Mouse (Mus musculus) liver, embryonic 16.5 days (tissue): ENCODE data around the gene Mrpl47. TPM values are rescaled to one million over a fixed set of nuclear protein-coding genes. Genes with fewer than 3 reads are reported as not detected.
A peak's percentile ranks its signal among the peaks of the same experiment; 100 is the strongest.
"Not testable (repeated sequence)": the region's sequence is repeated elsewhere in the genome, so short reads cannot be mapped to it uniquely, and the experiment has no call there.

Source experiments
- ATAC-seq: fragments of 200-750 bp; cut with Nextera tagmentation; 2 replicates; pipeline ENCODE4 v1.8.0; 2017; ENCODE audit warnings: low read depth, mild to moderate bottlenecking, moderate number of reproducible peaks, moderate library complexity
- H3K27ac ChIP-seq: fragments of 300-500 bp; sonication (generic); 2 replicates; pipeline ENCODE4 v1.5.1; 2014; ENCODE audit warnings: mild to moderate bottlenecking, low read length
- H3K27me3 ChIP-seq: fragments of 300-500 bp; sonication (generic); 2 replicates; pipeline ENCODE4 v1.6.1; 2014; ENCODE audit warnings: low read depth, low read length, mixed read lengths; ENCODE audit not compliant: control insufficient read depth, insufficient read depth
- H3K36me3 ChIP-seq: fragments of 300-500 bp; sonication (generic); 2 replicates; pipeline ENCODE4 v1.6.1; 2014; ENCODE audit warnings: mild to moderate bottlenecking; ENCODE audit not compliant: control insufficient read depth, insufficient read depth
- H3K4me1 ChIP-seq: fragments of 300-500 bp; sonication (generic); 2 replicates; pipeline ENCODE4 v1.6.1; 2014; ENCODE audit warnings: low read depth, low read length, mixed read lengths; ENCODE audit not compliant: control insufficient read depth
- H3K4me2 ChIP-seq: fragments of 300-500 bp; sonication (generic); 2 replicates; pipeline ENCODE4 v1.6.1; 2014; ENCODE audit warnings: low read depth, low read length, mixed read lengths
- H3K4me3 ChIP-seq: fragments of 300-500 bp; sonication (generic); 2 replicates; pipeline ENCODE4 v1.5.1; 2014; ENCODE audit warnings: low read depth, mild to moderate bottlenecking, low read length
- H3K9ac ChIP-seq: fragments of 300-500 bp; sonication (generic); 2 replicates; pipeline ENCODE4 v1.6.1; 2014; ENCODE audit warnings: low read depth, low read length
- H3K9me3 ChIP-seq: fragments of 300-500 bp; sonication (generic); replicated peaks from 2 replicates; pipeline ENCODE4 v1.6.1; 2016; ENCODE audit warnings: low read length; ENCODE audit not compliant: control insufficient read depth
- WGBS: fragments of 180-500 bp; shearing (Covaris S2); extraction: QIAGEN DNeasy Blood & Tissue Kit; methylation state at CpG from one replicate; pipeline ENCODE4 v1.1.7; 2014; ENCODE audit not compliant: insufficient replicate concordance; 5-methylcytosine and 5-hydroxymethylcytosine counted together
- polyA plus RNA-seq: library from polyadenylated mRNA; unstranded; fragments of >200 nt; fragmentation: Nextera tagmentation; extraction: Ambion mirVana; gene quantifications from 2 replicates; pipeline ENCODE4 v1.2.1, GENCODE M21; 2015

The Mrpl47 gene
- 12.7 and 13.6 TPM in 2 replicates for polyA plus RNA-seq

DNA sequence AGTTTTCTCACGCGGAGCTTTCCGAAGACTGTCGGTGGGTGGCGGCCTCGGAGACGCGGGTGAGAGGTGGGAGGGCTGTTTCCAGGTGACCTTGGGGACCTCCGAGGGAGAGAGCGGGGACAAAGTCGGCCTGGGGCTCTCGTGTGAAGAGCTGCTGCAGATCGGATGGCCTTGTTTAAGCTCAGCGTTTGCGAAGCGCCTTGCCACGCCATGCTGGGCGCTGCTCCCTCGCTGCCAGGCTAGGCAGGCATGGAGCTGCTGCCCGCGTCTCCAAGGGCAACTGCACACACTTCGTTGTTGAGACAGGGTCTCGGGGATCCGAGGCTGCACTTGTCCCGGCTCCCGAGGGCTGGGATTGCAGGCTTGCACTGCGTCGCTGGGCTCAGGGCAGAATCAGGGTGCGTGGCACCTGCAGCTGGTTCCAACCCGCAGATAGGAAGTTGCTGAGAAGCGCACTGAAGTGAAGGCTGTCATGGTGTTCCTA, at the start of gene Mrpl47:
TSS of gene Mrpl47 (minus strand) at position 434 of the 484 bp plus-strand sequence.
- H3K4me1 ChIP-seq = peaks cover 18% of the 10 kb centered on the region
- no peaks in the 10 kb centered on the region for H3K9me3 ChIP-seq
- ATAC-seq = peak; percentile 4
- peaks cover 7% of the 10 kb centered on the region for H3K36me3 ChIP-seq
- peak within 1 kb of the TSS; percentile 72 for H3K27ac ChIP-seq
- no peaks in the 10 kb centered on the region for H3K27me3 ChIP-seq
- H3K4me2 ChIP-seq = peak within 1 kb of the TSS; percentile 90
- WGBS = under 1% methylated on average over 31 of the region's 31 CpGs
- H3K9ac ChIP-seq = peak within 1 kb of the TSS; percentile 81
- peak within 1 kb of the TSS; percentile 91 for H3K4me3 ChIP-seq

DNA sequence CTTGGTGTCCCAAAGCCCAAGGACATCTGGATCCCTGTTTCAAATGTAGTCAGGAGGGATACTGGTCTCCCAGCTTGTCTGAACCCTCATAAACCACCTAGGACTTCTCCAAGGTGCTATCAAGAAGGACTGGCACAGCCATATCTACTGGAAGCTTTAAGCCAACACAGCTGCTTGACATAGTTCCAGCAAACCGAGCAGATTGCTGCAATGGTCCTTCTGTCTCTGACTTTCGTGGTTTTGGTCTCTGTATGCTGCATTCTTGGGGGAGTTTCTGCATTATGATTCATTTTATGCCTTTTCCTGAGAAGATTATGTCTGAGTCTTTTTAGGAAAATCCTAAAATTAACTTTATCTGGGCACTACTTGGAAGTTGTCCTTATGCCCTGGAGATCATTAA, 33.4 kb upstream of the Mrpl47 start:
- no peak overlapping the region for H3K4me3 ChIP-seq
- ATAC-seq = no peak
- H3K27me3 ChIP-seq = no peaks in the 10 kb centered on the region
- no peak overlapping the region for H3K4me2 ChIP-seq
- H3K27ac ChIP-seq = no peak overlapping the region
- H3K36me3 ChIP-seq = no peaks in the 10 kb centered on the region
- WGBS = 38% methylated on average over 2 of the region's 2 CpGs
- H3K9ac ChIP-seq = no peak overlapping the region
- no peaks in the 10 kb centered on the region for H3K9me3 ChIP-seq
- no peaks in the 10 kb centered on the region for H3K4me1 ChIP-seq

GRCm38 (mm10) chr3:32763902-32764301, 26.5 kb upstream of the Mrpl47 start:
- ATAC-seq = no peak
- Histone ChIP-seq H3K9me3 (no peaks in the 10 kb centered on the region), H3K36me3 (no peaks in the 10 kb centered on the region), H3K9ac (no peak overlapping the region), H3K27ac (no peak overlapping the region), H3K4me3 (no peak overlapping the region), H3K4me2 (no peak overlapping the region), H3K27me3 (no peaks in the 10 kb centered on the region), H3K4me1 (no peaks in the 10 kb centered on the region)
- 36% methylated on average over 7 of the region's 7 CpGs for WGBS

DNA sequence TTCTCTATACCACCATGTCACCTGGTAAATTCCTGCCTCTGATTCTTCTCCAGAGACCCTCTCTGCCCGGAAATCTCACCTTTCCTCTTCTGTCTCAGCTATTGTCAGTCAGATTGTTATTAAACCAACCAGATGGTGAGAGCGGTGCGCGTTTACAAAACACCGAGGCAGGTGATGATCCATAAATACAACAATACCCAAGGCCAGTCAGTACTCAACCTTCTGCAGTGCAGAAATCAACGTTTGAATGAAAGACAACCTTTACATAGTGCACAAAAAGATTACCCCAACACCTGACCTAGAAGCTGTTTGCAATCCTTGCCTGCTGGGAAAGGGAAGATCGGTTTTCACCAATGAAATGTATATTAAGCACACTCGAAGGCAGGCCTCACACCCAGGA, 25.6 kb upstream of the Mrpl47 start:
- ATAC-seq = no peak
- H3K4me3 ChIP-seq = no peak overlapping the region
- WGBS = 54% methylated on average over 8 of the region's 8 CpGs
- H3K4me1 ChIP-seq = no peaks in the 10 kb centered on the region
- no peaks in the 10 kb centered on the region for H3K27me3 ChIP-seq
- no peak overlapping the region for H3K9ac ChIP-seq
- no peak overlapping the region for H3K4me2 ChIP-seq
- H3K36me3 ChIP-seq = no peaks in the 10 kb centered on the region
- H3K27ac ChIP-seq = no peak overlapping the region
- H3K9me3 ChIP-seq = no peaks in the 10 kb centered on the region

- Histone ChIP-seq H3K27ac (no peak overlapping the region), H3K9me3 (no peaks in the 10 kb centered on the region), H3K36me3 (no peaks in the 10 kb centered on the region), H3K4me1 (no peaks in the 10 kb centered on the region), H3K4me2 (no peak overlapping the region), H3K9ac (no peak overlapping the region), H3K4me3 (no peak overlapping the region), H3K27me3 (no peaks in the 10 kb centered on the region)
- WGBS = 56% methylated on average over 5 of the region's 5 CpGs
- no peak for ATAC-seq
These were observed 21.8 kb upstream of the Mrpl47 start for GRCm38 (mm10) chr3:32759212-32759611.

- Histone ChIP-seq H3K4me3 (no peak overlapping the region), H3K36me3 (peaks cover 10% of the 10 kb centered on the region), H3K9ac (no peak overlapping the region), H3K27ac (no peak overlapping the region), H3K27me3 (no peaks in the 10 kb centered on the region), H3K9me3 (no peaks in the 10 kb centered on the region), H3K4me2 (no peak overlapping the region), H3K4me1 (no peaks in the 10 kb centered on the region)
- WGBS = 77% methylated on average over 3 of the region's 3 CpGs
- no peak for ATAC-seq
These were observed 17.0 kb upstream of the Mrpl47 start for GRCm38 (mm10) chr3:32754384-32754915.

- peaks cover 31% of the 10 kb centered on the region for H3K36me3 ChIP-seq
- no peak overlapping the region for H3K27ac ChIP-seq
- no peaks in the 10 kb centered on the region for H3K9me3 ChIP-seq
- no peak overlapping the region for H3K4me2 ChIP-seq
- ATAC-seq = no peak
- no peak overlapping the region for H3K4me3 ChIP-seq
- 76% methylated on average over 4 of the region's 4 CpGs for WGBS
- no peaks in the 10 kb centered on the region for H3K27me3 ChIP-seq
- no peak overlapping the region for H3K9ac ChIP-seq
- no peaks in the 10 kb centered on the region for H3K4me1 ChIP-seq
These were observed 12.6 kb upstream of the Mrpl47 start for GRCm38 (mm10) chr3:32749820-32750579.

DNA sequence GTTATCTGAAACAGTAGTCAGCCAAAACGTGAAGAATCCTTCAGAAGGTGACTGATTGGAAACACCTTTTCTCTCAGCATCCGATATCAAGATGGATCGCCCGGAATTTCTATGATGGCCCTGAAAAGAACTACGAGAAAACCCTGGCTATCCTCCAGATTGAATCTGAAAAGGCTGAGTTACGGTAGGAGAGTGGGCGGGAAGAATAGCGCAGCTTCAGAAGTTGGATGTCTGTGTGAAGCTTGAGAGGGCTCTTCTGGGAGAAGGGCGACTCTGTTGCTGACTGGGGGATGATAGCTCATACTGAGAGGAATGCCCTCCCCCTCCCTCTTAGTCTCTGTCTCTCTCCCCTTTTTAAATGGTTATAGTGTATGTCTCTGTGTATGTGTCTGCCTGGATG, 11.0 kb upstream of the Mrpl47 start:
- ATAC-seq = no peak
- Histone ChIP-seq H3K9ac (no peak overlapping the region), H3K4me2 (no peak overlapping the region), H3K27ac (no peak overlapping the region), H3K27me3 (no peaks in the 10 kb centered on the region), H3K9me3 (no peaks in the 10 kb centered on the region), H3K36me3 (peaks cover 31% of the 10 kb centered on the region), H3K4me3 (no peak overlapping the region), H3K4me1 (no peaks in the 10 kb centered on the region)
- WGBS = 82% methylated on average over 9 of the region's 9 CpGs

DNA sequence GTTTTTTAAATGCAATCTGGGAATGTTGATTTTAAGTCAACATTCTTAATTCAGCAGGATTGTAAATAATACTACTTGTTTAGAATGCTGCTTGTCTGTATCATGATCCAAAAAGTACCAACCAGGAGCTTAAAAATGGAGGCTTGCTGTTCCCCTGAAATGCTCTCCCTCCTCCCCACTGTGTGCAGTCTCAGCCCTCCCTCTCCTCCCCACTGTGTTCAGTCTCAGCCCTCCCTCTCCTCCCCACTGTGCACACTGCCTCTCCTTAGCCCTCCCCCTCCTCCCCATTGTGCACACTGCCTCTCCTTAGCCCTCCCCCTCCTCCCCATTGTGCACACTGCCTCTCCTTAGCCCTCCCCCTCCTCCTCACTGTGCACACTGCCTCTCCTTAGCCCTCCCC, 8.0 kb upstream of the Mrpl47 start:
- H3K4me3 ChIP-seq, H3K4me2 ChIP-seq, H3K9me3 ChIP-seq, H3K27ac ChIP-seq, H3K9ac ChIP-seq, ATAC-seq, H3K4me1 ChIP-seq, H3K27me3 ChIP-seq: not testable (repeated sequence)
- peaks cover 21% of the 10 kb centered on the region for H3K36me3 ChIP-seq
